Mouse (Mus musculus) gastrocnemius, postnatal 4 days (tissue): ENCODE data around the gene Dgkz. TPM values are rescaled to one million over a fixed set of nuclear protein-coding genes. Genes with fewer than 3 reads are reported as not detected.

Source experiments
- microRNA-seq: library from miRNA; unstranded; fragments of <30 nt; microRNA quantifications from one replicate; pipeline ENCODE4 v1.2.0, GENCODE M21; 2021
- total RNA-seq, 2 experiments: library from RNA; stranded (reverse); gene quantifications; 2 replicates each; pipeline ENCODE4 v1.2.3; 2021

The Dgkz gene
- total RNA-seq, 2 experiments from 2014 or later: 96.0 to 121 TPM

Small RNA genes within 50 kb of the gene (microRNA-seq; reads per million reads assigned to microRNA genes)
- gene Mir6999: 0.63 reads per million

Other genes with a start within 250 kb of the Dgkz start
- gene Ambra1, start 245.7 kb downstream of the Dgkz start, total RNA-seq: 10 to 100 TPM; 23.4 to 26.6 TPM
- gene Chrm4, start 48.6 kb downstream of the Dgkz start, total RNA-seq: under 1 TPM; 0.32 to 0.36 TPM
- 100 to 1,000 TPM; 130 to 135 TPM for gene Mdk, start 43.6 kb downstream of the Dgkz start, total RNA-seq
- gene Gm9821, start 30.2 kb downstream of the Dgkz start, total RNA-seq: not detected
- gene Creb3l1, start 48.6 kb upstream of the Dgkz start, total RNA-seq: 10 to 100 TPM; 44.8 to 59.4 TPM
- gene Phf21a, start 117.3 kb upstream of the Dgkz start, total RNA-seq: 10 to 100 TPM; 56.5 to 56.8 TPM